Comparison of ENCODE assay signal across 7 mouse cellular contexts in genomic region chr15:7203606-7204330, GRCm38 (mm10).
DNase-seq lines count a peak whose midpoint lies in the region; ATAC-seq and TF ChIP-seq lines count a peak whose summit lies in the region.

No protein-coding gene starts in this region.

- 0 out of 2 replicates have a peak overlapping the region, but pooled peaks have one; percentile 4 for H3K4me3 ChIP-seq in brown adipose tissue, adult 24 weeks (ENCODE audit: insufficient read depth, low read depth, low read length)
- no peak overlapping the region for H3K4me3 ChIP-seq in heart, postnatal 0 days (ENCODE audit: low read depth, low read length)

- DNase-seq in adipocyte (ENCODE audit: low spot score): peak; percentile 53
- DNase-seq in heart, postnatal 0 days (ENCODE audit: low spot score): peak; percentile 65
- DNase-seq in kidney, postnatal 4 days: peak; percentile 73 to 83
- DNase-seq in testis, postnatal 10 days (ENCODE audit: low spot score): peak; percentile 71
- no peak for DNase-seq in thymus, postnatal 36 days
- no peak for DNase-seq in frontal cortex, postnatal 25 days (ENCODE audit: low spot score in 2 of 2)

- 0 out of 2 replicates have a peak, but pooled peaks have one; percentile 31 for TF ChIP-seq EP300 in heart, postnatal 0 days (IDR thresholded peaks at IDR 0.05; ENCODE audit: low read depth)

- no peak for TF ChIP-seq CTCF in heart, postnatal 0 days (IDR thresholded peaks at IDR 0.05; ENCODE audit: low read depth)

- peak; percentile 42; the same call in 1 of the 2 replicates for ATAC-seq in heart, postnatal 0 days (ENCODE audit: insufficient read depth, low read depth)

- H3K4me1 ChIP-seq in brown adipose tissue, adult 24 weeks (ENCODE audit: control insufficient read depth, insufficient read depth, insufficient read length, low read length): peaks cover 26% of the 10 kb centered on the region
- H3K4me1 ChIP-seq in heart, postnatal 0 days (ENCODE audit: control insufficient read depth, insufficient read depth): peaks cover 57% of the 10 kb centered on the region

- no peak overlapping the region for H3K9ac ChIP-seq in heart, postnatal 0 days (replicated peaks; ENCODE audit: low read depth, low read length)

- peak overlapping the region; percentile 7; the same call in 1 of the 2 replicates for H3K4me2 ChIP-seq in heart, postnatal 0 days (ENCODE audit: low read depth, low read length)

- H3K9me3 ChIP-seq in heart, postnatal 0 days (replicated peaks; ENCODE audit: control insufficient read depth, low read length): no peaks in the 10 kb centered on the region

- no peaks in the 10 kb centered on the region for H3K27me3 ChIP-seq in heart, postnatal 0 days (ENCODE audit: control insufficient read depth, insufficient read depth, low read length)

- H3K27ac ChIP-seq in brown adipose tissue, adult 24 weeks (replicated peaks; ENCODE audit: low read depth, low read length): peak overlapping the region; percentile 86
- H3K27ac ChIP-seq in heart, postnatal 0 days (ENCODE audit: low read depth): peak overlapping the region; percentile 69

- WGBS in heart, postnatal 0 days: 45% methylated on average over 9 of the region's 9 CpGs

- H3K36me3 ChIP-seq in heart, postnatal 0 days (replicated peaks; ENCODE audit: control insufficient read depth, insufficient read depth, low read length): no peaks in the 10 kb centered on the region

Comparison
In these comparisons a context has a peak if more than half of its experiments do, and no peak if none do; other contexts are left out.
1. DNase-seq: peak in adipocyte (single experiment), heart, postnatal 0 days (single experiment), kidney, postnatal 4 days (2 of 2) and testis, postnatal 10 days (single experiment); none in thymus, postnatal 36 days (0 of 2) and frontal cortex, postnatal 25 days (0 of 2).